Mouse (Mus musculus) gastrocnemius, adult 2 months (tissue): Measurements from ENCODE around the gene Prdm11. TPM values are rescaled to one million over a fixed set of nuclear protein-coding genes. Genes with fewer than 3 reads are reported as not detected.
A peak's percentile ranks its signal among the peaks of the same experiment; 100 is the strongest.

Experiments
- DNase-seq: peaks from one replicate; pipeline ENCODE4 v3.0.0; 2022
- H3K27ac ChIP-seq: fragments of 200-600 bp; 2 replicates; pipeline ENCODE4 v1.8.1; 2022; ENCODE audit warnings: mild to moderate bottlenecking
- H3K4me3 ChIP-seq: fragments of 200-600 bp; 2 replicates; pipeline ENCODE4 v1.8.1; 2022; ENCODE audit warnings: mild to moderate bottlenecking, moderate library complexity
- CTCF ChIP-seq: fragments of 200-600 bp; IDR thresholded peaks from 2 replicates; pipeline ENCODE4 v1.8.1; 2022; ENCODE audit warnings: antibody characterized with exemption, mild to moderate bottlenecking, moderate library complexity
- intact Hi-C: fragments of 180-260 bp; cut with DNase I; formaldehyde crosslinking; loops from one replicate; pipeline ENCODE4 v1.15.1; 2025
- long read RNA-seq, 2 experiments: library from polyadenylated mRNA; stranded (forward); transcript quantifications; one replicate each; pipeline ENCODE4 v2.0.0; 2021
- total RNA-seq, 2 experiments: library from RNA; stranded (reverse); gene quantifications; 2 replicates each; pipeline ENCODE4 v1.2.3; 2021

Prdm11 gene
- total RNA-seq: under 1 TPM; 0.77 to 0.81 TPM
- long read RNA-seq, experiment 1, partial matches to known transcripts: 0 of 1 reads
- long read RNA-seq, experiment 1, other reads (novel, unspliced or antisense): 0 of 1 reads
- long read RNA-seq, experiment 2: 0 reads

- peak within 1 kb of the TSS; percentile 90 for H3K4me3 ChIP-seq
- H3K27ac ChIP-seq: peak within 1 kb of the TSS; percentile 91
- peak; percentile 41 for DNase-seq
- no peak for TF ChIP-seq CTCF
- intact Hi-C loops: loop anchor here (10.0 kb wide), 1 partner anchor 1101 kb away; the partner anchor contains the start of gene Gm9821
Observed at GRCm38 (mm10) chr2:93045818-93046508, at the start of gene Prdm11. Gene Prdm11 (minus strand): TSS chr2:93046167.

DNA sequence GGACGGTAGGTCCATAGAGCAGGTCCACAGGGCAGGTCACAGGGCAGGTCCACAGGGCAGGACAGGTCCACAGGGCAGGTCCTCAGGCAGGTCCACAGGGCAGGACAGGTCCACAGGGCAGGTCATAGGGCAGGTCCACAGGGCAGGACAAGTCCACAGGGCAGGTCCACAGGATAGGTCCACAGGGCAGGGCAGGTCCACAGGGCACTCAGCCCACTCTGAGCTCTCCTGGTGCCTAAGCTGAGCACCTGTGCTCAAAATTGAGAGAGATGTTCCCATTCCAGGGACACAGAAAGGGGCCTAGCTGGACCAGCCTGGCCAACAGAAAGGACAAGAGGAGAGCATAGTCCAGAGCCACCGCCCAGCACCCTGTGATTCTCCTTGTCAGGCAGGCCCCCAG, 46.4 kb upstream of the Prdm11 start:
- Histone ChIP-seq H3K4me3 (no peak overlapping the region), H3K27ac (no peak overlapping the region)
- no peak for DNase-seq
- TF ChIP-seq CTCF: no peak
- intact Hi-C loops: no loop called here

DNA sequence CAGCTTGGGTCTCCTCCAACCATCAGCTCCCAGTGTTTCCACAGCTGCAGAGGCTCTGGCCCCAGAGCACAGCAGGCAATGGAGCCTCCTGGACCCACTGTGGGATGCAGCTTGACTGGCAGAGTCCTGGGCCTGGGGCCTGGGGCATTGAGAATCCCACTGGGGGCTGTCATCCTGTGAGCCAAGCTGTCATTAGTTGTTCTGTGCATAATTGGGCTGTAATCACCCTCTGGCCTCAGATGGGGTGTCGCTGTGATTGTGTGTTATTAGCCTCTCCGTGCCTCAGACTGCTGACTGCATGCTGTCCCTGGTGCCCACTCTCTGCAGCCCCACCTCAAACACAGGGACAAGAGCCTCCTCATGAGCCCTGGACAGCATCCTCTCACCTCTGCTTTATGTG, 45.7 kb upstream of the Prdm11 start:
- DNase-seq: no peak
- TF ChIP-seq CTCF: no peak
- Histone ChIP-seq H3K4me3 (no peak overlapping the region), H3K27ac (no peak overlapping the region)
- intact Hi-C loops: no loop called here

DNA sequence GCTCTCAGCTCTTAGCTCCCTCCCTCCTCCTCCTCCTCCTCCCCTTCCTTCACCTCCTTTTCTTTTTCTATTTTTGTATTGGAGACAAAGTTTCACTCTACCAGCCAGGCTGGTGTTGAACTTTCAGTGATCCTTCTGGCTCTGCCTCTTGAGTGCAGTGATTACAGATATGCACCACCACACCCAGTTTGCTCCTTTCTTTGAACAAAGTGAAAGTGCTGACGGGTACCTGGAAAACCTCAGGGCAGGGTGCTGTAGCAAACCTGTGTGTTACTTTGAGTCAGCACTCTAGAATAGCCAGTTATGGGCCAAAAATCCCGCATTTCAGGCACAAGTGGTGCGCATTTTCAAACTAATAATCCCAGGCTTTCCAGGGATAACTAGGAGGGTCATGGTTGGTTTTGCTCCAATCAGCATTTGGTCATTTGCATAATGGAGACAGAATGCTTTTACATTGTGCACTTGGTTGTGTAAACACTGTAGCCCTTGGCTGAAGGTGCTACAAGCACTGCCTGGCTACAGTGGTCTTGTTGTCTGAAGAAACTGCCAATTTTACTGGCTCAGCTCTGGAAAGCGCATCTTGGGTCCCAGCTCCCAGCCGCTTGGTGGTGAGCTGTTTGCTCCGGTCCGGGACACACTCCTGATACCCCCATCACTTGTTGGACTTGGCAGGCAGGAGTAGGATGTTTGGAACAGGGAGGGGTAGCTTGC, 43.6 kb upstream of the Prdm11 start:
- H3K27ac ChIP-seq: no peak overlapping the region
- intact Hi-C loops: no loop called here

GRCm38 (mm10) chr2:93088006-93088405, 42.0 kb upstream of the Prdm11 start:
- H3K4me3 ChIP-seq: no peak overlapping the region
- intact Hi-C loops: no loop called here
- H3K27ac ChIP-seq: no peak overlapping the region
- no peak for TF ChIP-seq CTCF
- DNase-seq: no peak

More for the DNA sequence above, 43.6 kb upstream of the Prdm11 start:
- no peak for DNase-seq
- TF ChIP-seq CTCF: no peak
- no peak overlapping the region for H3K4me3 ChIP-seq

DNA sequence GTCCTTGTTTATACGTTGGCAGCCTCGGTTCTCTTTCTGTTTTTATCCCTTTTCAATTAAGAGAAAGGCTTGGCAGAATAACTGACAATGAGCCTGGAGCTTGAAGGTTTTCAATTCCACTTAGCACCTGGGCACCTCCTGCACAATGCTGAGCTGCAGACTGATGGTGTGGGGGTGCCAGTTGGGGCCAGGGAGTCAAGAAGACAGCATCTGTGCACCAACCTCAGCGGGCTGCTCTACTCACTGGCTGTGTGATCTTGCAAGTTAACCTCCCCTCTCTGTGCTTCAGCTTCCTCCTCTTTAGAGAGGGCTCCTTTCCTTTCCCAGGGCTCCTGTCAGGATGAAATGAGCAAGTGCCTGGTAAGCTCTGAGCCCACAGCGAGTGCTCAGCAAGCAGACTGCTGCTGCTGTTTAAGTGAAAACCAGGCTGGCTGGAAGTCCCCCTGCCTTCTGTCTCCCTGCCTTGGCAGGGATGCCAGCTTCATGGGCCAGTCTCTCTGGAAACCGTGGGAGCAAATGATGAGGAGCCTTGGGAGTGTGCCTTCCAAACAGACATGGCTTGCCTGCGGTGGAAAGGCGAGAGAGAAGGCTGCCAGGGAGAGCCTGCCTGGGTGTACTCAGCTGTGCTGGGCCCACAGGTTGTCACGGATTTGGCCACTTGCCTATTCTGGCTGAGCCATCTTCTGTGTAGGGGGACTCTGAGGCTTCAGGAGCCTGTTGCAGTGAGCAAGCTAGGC, 39.5 kb upstream of the Prdm11 start:
- intact Hi-C loops: no loop called here
- no peak for DNase-seq
- H3K27ac ChIP-seq: no peak overlapping the region
- no peak for TF ChIP-seq CTCF
- H3K4me3 ChIP-seq: no peak overlapping the region

DNA sequence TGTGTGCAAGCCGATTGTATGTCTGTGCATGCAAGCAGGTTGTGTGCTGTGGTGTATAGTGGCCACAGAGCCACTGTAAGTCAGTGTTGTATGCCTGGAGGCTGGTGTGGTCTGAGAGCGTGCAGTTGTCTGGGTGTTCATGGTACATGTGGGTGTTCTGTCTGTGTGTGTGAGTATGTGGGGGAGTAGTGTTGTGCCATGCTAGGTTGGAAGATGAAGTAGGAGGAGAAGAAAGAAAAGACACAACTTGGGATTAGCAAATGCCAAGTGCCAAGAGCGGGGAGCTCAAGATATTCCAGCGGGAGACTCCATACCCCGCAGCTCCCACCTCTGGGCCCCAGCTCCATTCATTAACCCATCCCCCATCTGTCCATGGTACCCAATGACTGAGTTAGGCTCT, 38.5 kb upstream of the Prdm11 start:
- H3K4me3 ChIP-seq: no peak overlapping the region
- no peak for DNase-seq
- no peak overlapping the region for H3K27ac ChIP-seq
- TF ChIP-seq CTCF: no peak
- intact Hi-C loops: no loop called here

- Histone ChIP-seq H3K4me3 (no peak overlapping the region), H3K27ac (no peak overlapping the region)
- intact Hi-C loops: no loop called here
- DNase-seq: no peak
- no peak for TF ChIP-seq CTCF
Observed at GRCm38 (mm10) chr2:93083317-93083716, 37.4 kb upstream of the Prdm11 start.

GRCm38 (mm10) chr2:93082846-93083245, 36.9 kb upstream of the Prdm11 start:
- no peak overlapping the region for H3K27ac ChIP-seq
- intact Hi-C loops: no loop called here
- TF ChIP-seq CTCF: no peak
- H3K4me3 ChIP-seq: no peak overlapping the region
- no peak for DNase-seq

- no peak for DNase-seq
- H3K4me3 ChIP-seq: no peak overlapping the region
- no peak overlapping the region for H3K27ac ChIP-seq
- TF ChIP-seq CTCF: no peak
- intact Hi-C loops: no loop called here
Observed at GRCm38 (mm10) chr2:93080871-93081608, 35.1 kb upstream of the Prdm11 start.

GRCm38 (mm10) chr2:93079394-93079793, 33.4 kb upstream of the Prdm11 start:
- no peak for DNase-seq
- TF ChIP-seq CTCF: no peak
- intact Hi-C loops: no loop called here

GRCm38 (mm10) chr2:93076578-93076955, 30.6 kb upstream of the Prdm11 start:
- no peak for DNase-seq
- intact Hi-C loops: no loop called here
- Histone ChIP-seq H3K27ac (no peak overlapping the region), H3K4me3 (no peak overlapping the region)
- no peak for TF ChIP-seq CTCF

More at GRCm38 (mm10) chr2:93079394-93079793, 33.4 kb upstream of the Prdm11 start:
- Histone ChIP-seq H3K4me3 (no peak overlapping the region), H3K27ac (no peak overlapping the region)
